Mouse (Mus musculus) macrophage (primary cell): Measurements from ENCODE around the gene Dnaaf2. TPM values are rescaled to one million over a fixed set of nuclear protein-coding genes. Genes with fewer than 3 reads are reported as not detected.

Experiments used
- polyA plus RNA-seq: library from polyadenylated mRNA; stranded (reverse); fragments of 250-400 nt; gene quantifications from 3 replicates; pipeline ENCODE4 v1.2.4, GENCODE M21; 2018; ENCODE audit warnings: inconsistent platforms

Gene Dnaaf2
- polyA plus RNA-seq, 1 experiment from 2014 or later = 1.5 TPM

Other genes with a start within 250 kb of the Dnaaf2 start
- gene Rps29, start 39.2 kb downstream of the Dnaaf2 start, polyA plus RNA-seq = 591 to 3,066 TPM (median 2,857 TPM) in 3 replicates
- gene Lrr1, start 29.6 kb downstream of the Dnaaf2 start, polyA plus RNA-seq = 0.79 to 5.0 TPM (median 0.95 TPM) in 3 replicates
- 456 to 589 TPM (median 537 TPM) in 3 replicates for gene Rpl36al, start 14.3 kb downstream of the Dnaaf2 start, polyA plus RNA-seq
- 69.8 to 86.8 TPM (median 81.4 TPM) in 3 replicates for gene Mgat2, start 14.3 kb downstream of the Dnaaf2 start, polyA plus RNA-seq
- 2.3 to 4.5 TPM (median 2.8 TPM) in 3 replicates for gene Gm49383, start 1.3 kb downstream of the Dnaaf2 start, polyA plus RNA-seq
- 2.2 to 6.7 TPM (median 5.8 TPM) in 3 replicates for gene Gm49384, start 5.8 kb upstream of the Dnaaf2 start, polyA plus RNA-seq
- 2.5 to 13.9 TPM (median 3.7 TPM) in 3 replicates for gene Pole2, start 29.8 kb upstream of the Dnaaf2 start, polyA plus RNA-seq
- 2.3 to 6.4 TPM (median 4.2 TPM) in 3 replicates for gene Klhdc1, start 42.7 kb upstream of the Dnaaf2 start, polyA plus RNA-seq
- 14.8 to 18.2 TPM (median 15.3 TPM) in 3 replicates for gene Klhdc2, start 98.3 kb upstream of the Dnaaf2 start, polyA plus RNA-seq
- gene Nemf, start 158.7 kb upstream of the Dnaaf2 start, polyA plus RNA-seq = 22.9 to 41.8 TPM (median 30.3 TPM) in 3 replicates
- gene Arf6, start 173.7 kb upstream of the Dnaaf2 start, polyA plus RNA-seq = 84.8 to 161 TPM (median 114 TPM) in 3 replicates
- 0.40 to 0.57 TPM in 2 of 3 replicates, not detected in the other for gene Gm9887, start 174.0 kb upstream of the Dnaaf2 start, polyA plus RNA-seq